Mouse (Mus musculus) forebrain, embryonic 13.5 days (tissue): ENCODE measurements at regions not wholly inside any gene's neighbourhood (a gene's known extent, or its start where the extent isn't known, plus 50 kb on each side); places are given as distances from the start of the nearest gene placed in this dataset.

Source experiments
- ATAC-seq: fragments of 200-750 bp; cut with Nextera tagmentation; 2 replicates; pipeline ENCODE4 v1.8.0; 2017
- H3K27ac ChIP-seq: fragments of 300-500 bp; sonication (generic); 2 replicates; pipeline ENCODE4 v1.5.1; 2015; ENCODE audit warnings: inconsistent platforms, mild to moderate bottlenecking, moderate library complexity
- H3K27me3 ChIP-seq: fragments of 300-500 bp; sonication (generic); 2 replicates; pipeline ENCODE4 v1.6.1; 2015; ENCODE audit warnings: mild to moderate bottlenecking, inconsistent platforms
- H3K36me3 ChIP-seq: fragments of 300-500 bp; sonication (generic); 2 replicates; pipeline ENCODE4 v1.6.1; 2015; ENCODE audit warnings: mild to moderate bottlenecking, inconsistent platforms; ENCODE audit not compliant: poor library complexity, severe bottlenecking
- H3K4me1 ChIP-seq: fragments of 300-500 bp; sonication (generic); 2 replicates; pipeline ENCODE4 v1.6.1; 2015; ENCODE audit warnings: inconsistent platforms
- H3K4me2 ChIP-seq: fragments of 300-500 bp; sonication (generic); 2 replicates; pipeline ENCODE4 v1.6.1; 2015; ENCODE audit warnings: inconsistent platforms, mild to moderate bottlenecking, moderate library complexity
- H3K4me3 ChIP-seq: fragments of 300-500 bp; sonication (generic); 2 replicates; pipeline ENCODE4 v1.5.1; 2015; ENCODE audit warnings: mild to moderate bottlenecking, inconsistent platforms
- H3K9ac ChIP-seq: fragments of 300-500 bp; sonication (generic); 2 replicates; pipeline ENCODE4 v1.6.1; 2015; ENCODE audit warnings: mild to moderate bottlenecking, inconsistent platforms
- H3K9me3 ChIP-seq: fragments of 300-500 bp; sonication (generic); replicated peaks from 2 replicates; pipeline ENCODE4 v1.6.1; 2016; ENCODE audit warnings: inconsistent platforms
- whole genome bisulfite sequencing: fragments of 180-500 bp; shearing (Covaris S2); methylation state at CpG from one replicate; pipeline ENCODE4 v1.1.7; 2015; 5-methylcytosine and 5-hydroxymethylcytosine counted together

- H3K9ac ChIP-seq, result no peak overlapping the region
- no peaks in the 10 kb centered on the region for H3K27me3 ChIP-seq
- no peak overlapping the region for H3K4me3 ChIP-seq
- peaks cover 18% of the 10 kb centered on the region for H3K4me1 ChIP-seq
- H3K27ac ChIP-seq, result no peak overlapping the region
- no peak overlapping the region for H3K4me2 ChIP-seq
- no peaks in the 10 kb centered on the region for H3K36me3 ChIP-seq
- WGBS, result 76% methylated on average over 7 of the region's 7 CpGs
- H3K9me3 ChIP-seq, result no peaks in the 10 kb centered on the region
- no peak for ATAC-seq
Measured at GRCm38 (mm10) chr15:59201386-59201785, 312.3 kb downstream of the Gm49356 start.

- H3K4me3 ChIP-seq, result no peak overlapping the region
- H3K9ac ChIP-seq, result no peak overlapping the region
- no peak for ATAC-seq
- H3K27ac ChIP-seq, result no peak overlapping the region
- no peaks in the 10 kb centered on the region for H3K9me3 ChIP-seq
- H3K36me3 ChIP-seq, result no peaks in the 10 kb centered on the region
- WGBS, result 88% methylated on average over 19 of the region's 19 CpGs
- peaks cover 15% of the 10 kb centered on the region for H3K4me1 ChIP-seq
- no peak overlapping the region for H3K4me2 ChIP-seq
- no peaks in the 10 kb centered on the region for H3K27me3 ChIP-seq
Measured at GRCm38 (mm10) chr15:59201894-59202670, 313.0 kb downstream of the Gm49356 start.

GRCm38 (mm10) chr15:59203097-59203849, 314.2 kb downstream of the Gm49356 start:
- Histone ChIP-seq H3K4me1 (peaks cover 3% of the 10 kb centered on the region), H3K4me2 (no peak overlapping the region), H3K9me3 (no peaks in the 10 kb centered on the region), H3K27ac (no peak overlapping the region), H3K9ac (no peak overlapping the region), H3K36me3 (no peaks in the 10 kb centered on the region), H3K27me3 (no peaks in the 10 kb centered on the region), H3K4me3 (no peak overlapping the region)
- 81% methylated on average over 17 of the region's 17 CpGs for WGBS
- no peak for ATAC-seq

GRCm38 (mm10) chr15:59203850-59204625, 314.9 kb downstream of the Gm49356 start:
- WGBS, result 80% methylated on average over 17 of the region's 17 CpGs
- H3K27ac ChIP-seq, result no peak overlapping the region
- no peak overlapping the region for H3K9ac ChIP-seq
- 0 out of 2 replicates have a peak, but pooled peaks have one; percentile 36 for ATAC-seq
- no peak overlapping the region for H3K4me3 ChIP-seq
- no peaks in the 10 kb centered on the region for H3K9me3 ChIP-seq
- no peak overlapping the region for H3K4me2 ChIP-seq
- H3K27me3 ChIP-seq, result no peaks in the 10 kb centered on the region
- no peaks in the 10 kb centered on the region for H3K4me1 ChIP-seq
- no peaks in the 10 kb centered on the region for H3K36me3 ChIP-seq

- H3K27me3 ChIP-seq, result no peaks in the 10 kb centered on the region
- H3K27ac ChIP-seq, result no peak overlapping the region
- no peak for ATAC-seq
- 84% methylated on average over 3 of the region's 3 CpGs for WGBS
- H3K36me3 ChIP-seq, result no peaks in the 10 kb centered on the region
- no peaks in the 10 kb centered on the region for H3K4me1 ChIP-seq
- H3K4me3 ChIP-seq, result no peak overlapping the region
- no peak overlapping the region for H3K9ac ChIP-seq
- no peak overlapping the region for H3K4me2 ChIP-seq
- H3K9me3 ChIP-seq, result no peaks in the 10 kb centered on the region
Measured at GRCm38 (mm10) chr15:59205091-59205490, 316.0 kb downstream of the Gm49356 start.

GRCm38 (mm10) chr15:59205544-59205943, 316.4 kb downstream of the Gm49356 start:
- ATAC-seq, result no peak
- no peaks in the 10 kb centered on the region for H3K4me1 ChIP-seq
- H3K27ac ChIP-seq, result no peak overlapping the region
- H3K9me3 ChIP-seq, result no peaks in the 10 kb centered on the region
- H3K4me2 ChIP-seq, result no peak overlapping the region
- H3K9ac ChIP-seq, result no peak overlapping the region
- H3K36me3 ChIP-seq, result no peaks in the 10 kb centered on the region
- H3K4me3 ChIP-seq, result no peak overlapping the region
- no peaks in the 10 kb centered on the region for H3K27me3 ChIP-seq
- WGBS, result 92% methylated on average over 7 of the region's 7 CpGs

GRCm38 (mm10) chr15:59206636-59207035, 317.5 kb downstream of the Gm49356 start:
- Histone ChIP-seq H3K4me1 (no peaks in the 10 kb centered on the region), H3K9me3 (no peaks in the 10 kb centered on the region), H3K27me3 (no peaks in the 10 kb centered on the region), H3K36me3 (no peaks in the 10 kb centered on the region), H3K9ac (no peak overlapping the region), H3K4me2 (no peak overlapping the region), H3K27ac (no peak overlapping the region), H3K4me3 (no peak overlapping the region)
- ATAC-seq, result no peak
- WGBS, result 77% methylated on average over 7 of the region's 7 CpGs

GRCm38 (mm10) chr15:59207976-59208375, 318.9 kb downstream of the Gm49356 start:
- WGBS, result 70% methylated on average over 4 of the region's 4 CpGs
- H3K4me3 ChIP-seq, result no peak overlapping the region

GRCm38 (mm10) chr15:59212362-59212761, 323.3 kb downstream of the Gm49356 start:
- no peak overlapping the region for H3K4me2 ChIP-seq
- H3K4me1 ChIP-seq, result no peaks in the 10 kb centered on the region
- H3K27ac ChIP-seq, result no peak overlapping the region
- WGBS, result 64% methylated on average over 3 of the region's 3 CpGs
- H3K27me3 ChIP-seq, result no peaks in the 10 kb centered on the region
- no peak for ATAC-seq
- H3K9me3 ChIP-seq, result no peaks in the 10 kb centered on the region
- no peak overlapping the region for H3K4me3 ChIP-seq
- no peaks in the 10 kb centered on the region for H3K36me3 ChIP-seq
- no peak overlapping the region for H3K9ac ChIP-seq

More at GRCm38 (mm10) chr15:59207976-59208375, 318.9 kb downstream of the Gm49356 start:
- H3K27ac ChIP-seq, result no peak overlapping the region
- no peaks in the 10 kb centered on the region for H3K4me1 ChIP-seq
- H3K36me3 ChIP-seq, result no peaks in the 10 kb centered on the region
- H3K4me2 ChIP-seq, result no peak overlapping the region
- no peak for ATAC-seq
- no peaks in the 10 kb centered on the region for H3K9me3 ChIP-seq
- H3K9ac ChIP-seq, result no peak overlapping the region
- H3K27me3 ChIP-seq, result no peaks in the 10 kb centered on the region

- WGBS, result 93% methylated on average over 4 of the region's 4 CpGs
- Histone ChIP-seq H3K4me3 (no peak overlapping the region), H3K27ac (no peak overlapping the region), H3K4me2 (no peak overlapping the region), H3K27me3 (no peaks in the 10 kb centered on the region), H3K4me1 (no peaks in the 10 kb centered on the region), H3K36me3 (no peaks in the 10 kb centered on the region), H3K9ac (no peak overlapping the region), H3K9me3 (no peaks in the 10 kb centered on the region)
- no peak for ATAC-seq
Measured at GRCm38 (mm10) chr15:59214096-59214495, 325.0 kb downstream of the Gm49356 start.

GRCm38 (mm10) chr15:59215239-59215638, 326.1 kb downstream of the Gm49356 start:
- H3K4me3 ChIP-seq, result no peak overlapping the region
- WGBS, result 84% methylated on average over 4 of the region's 4 CpGs
- no peaks in the 10 kb centered on the region for H3K9me3 ChIP-seq
- H3K27me3 ChIP-seq, result no peaks in the 10 kb centered on the region
- no peaks in the 10 kb centered on the region for H3K36me3 ChIP-seq
- H3K4me2 ChIP-seq, result no peak overlapping the region
- H3K9ac ChIP-seq, result no peak overlapping the region
- H3K4me1 ChIP-seq, result no peaks in the 10 kb centered on the region
- no peak for ATAC-seq
- no peak overlapping the region for H3K27ac ChIP-seq

- ATAC-seq, result no peak
- WGBS, result 85% methylated on average over 9 of the region's 9 CpGs
Measured at GRCm38 (mm10) chr15:59217481-59217880, 328.4 kb downstream of the Gm49356 start.

More at GRCm38 (mm10) chr15:59217481-59217880, 328.4 kb downstream of the Gm49356 start:
- H3K9ac ChIP-seq, result no peak overlapping the region
- no peak overlapping the region for H3K4me2 ChIP-seq
- no peaks in the 10 kb centered on the region for H3K4me1 ChIP-seq
- H3K9me3 ChIP-seq, result no peaks in the 10 kb centered on the region
- H3K4me3 ChIP-seq, result no peak overlapping the region
- no peak overlapping the region for H3K27ac ChIP-seq
- no peaks in the 10 kb centered on the region for H3K36me3 ChIP-seq
- no peaks in the 10 kb centered on the region for H3K27me3 ChIP-seq
